Mouse (Mus musculus): ENCODE data around the gene Supt3. TPM values are rescaled to one million over a fixed set of nuclear protein-coding genes. Genes with fewer than 3 reads are reported as not detected.

Supt3 gene
- polyA plus RNA-seq, 1 experiment, result 8.9 TPM

GRCm38 (mm10) chr17:44742246-44742645, 34.7 kb upstream of the Supt3 start:
- no peak for DNase-seq (ENCODE audit: low read depth)
- TF ChIP-seq CTCF (IDR thresholded peaks at IDR 0.05; ENCODE audit: borderline replicate concordance, extremely low read depth, insufficient read depth, insufficient read length) (no peak), POLR2A (IDR thresholded peaks at IDR 0.05; ENCODE audit: borderline replicate concordance, extremely low read depth, insufficient read depth, insufficient read length, poor library complexity, severe bottlenecking) (no peak)

GRCm38 (mm10) chr17:44743780-44744179, 33.2 kb upstream of the Supt3 start:
- DNase-seq (ENCODE audit: low read depth), result no peak
- TF ChIP-seq POLR2A (IDR thresholded peaks at IDR 0.05; ENCODE audit: borderline replicate concordance, extremely low read depth, insufficient read depth, insufficient read length, poor library complexity, severe bottlenecking), result no peak
- peak; percentile 47; the same call in 1 of the 2 replicates for TF ChIP-seq CTCF (IDR thresholded peaks at IDR 0.05; ENCODE audit: borderline replicate concordance, extremely low read depth, insufficient read depth, insufficient read length)

- DNase-seq (ENCODE audit: low read depth), result no peak
- no peak for TF ChIP-seq CTCF (IDR thresholded peaks at IDR 0.05; ENCODE audit: borderline replicate concordance, extremely low read depth, insufficient read depth, insufficient read length)
- TF ChIP-seq POLR2A (IDR thresholded peaks at IDR 0.05; ENCODE audit: borderline replicate concordance, extremely low read depth, insufficient read depth, insufficient read length, poor library complexity, severe bottlenecking), result no peak
Measured at GRCm38 (mm10) chr17:44745378-44745777, 31.6 kb upstream of the Supt3 start.

- no peak for TF ChIP-seq CTCF (IDR thresholded peaks at IDR 0.05; ENCODE audit: borderline replicate concordance, extremely low read depth, insufficient read depth, insufficient read length)
- TF ChIP-seq POLR2A (IDR thresholded peaks at IDR 0.05; ENCODE audit: borderline replicate concordance, extremely low read depth, insufficient read depth, insufficient read length, poor library complexity, severe bottlenecking), result no peak
Measured at GRCm38 (mm10) chr17:44766318-44766717, 10.6 kb upstream of the Supt3 start.

DNA sequence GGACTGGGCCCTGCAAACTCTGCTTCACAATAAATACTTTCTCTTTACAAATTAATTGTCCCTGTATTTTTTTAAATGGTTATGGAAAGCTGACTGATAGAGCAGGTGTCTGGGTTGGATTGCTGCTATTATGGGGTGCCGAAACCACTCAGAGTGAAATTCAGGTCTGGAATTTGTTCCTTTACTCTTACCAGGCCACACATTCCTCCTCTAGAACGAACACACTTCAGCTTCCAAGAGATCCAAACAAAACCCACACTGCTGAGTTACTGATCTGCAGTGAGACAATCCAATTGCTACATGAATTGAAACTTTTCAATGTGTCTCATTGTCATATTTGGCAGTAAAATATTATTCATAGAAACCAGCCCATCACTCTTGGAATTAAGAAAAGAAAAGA, 10.0 kb upstream of the Supt3 start:
- no peak for DNase-seq (ENCODE audit: low read depth)
- no peak for TF ChIP-seq CTCF (IDR thresholded peaks at IDR 0.05; ENCODE audit: borderline replicate concordance, extremely low read depth, insufficient read depth, insufficient read length)
- TF ChIP-seq POLR2A (IDR thresholded peaks at IDR 0.05; ENCODE audit: borderline replicate concordance, extremely low read depth, insufficient read depth, insufficient read length, poor library complexity, severe bottlenecking), result no peak

More at GRCm38 (mm10) chr17:44766318-44766717, 10.6 kb upstream of the Supt3 start:
- no peak for DNase-seq (ENCODE audit: low read depth)

DNA sequence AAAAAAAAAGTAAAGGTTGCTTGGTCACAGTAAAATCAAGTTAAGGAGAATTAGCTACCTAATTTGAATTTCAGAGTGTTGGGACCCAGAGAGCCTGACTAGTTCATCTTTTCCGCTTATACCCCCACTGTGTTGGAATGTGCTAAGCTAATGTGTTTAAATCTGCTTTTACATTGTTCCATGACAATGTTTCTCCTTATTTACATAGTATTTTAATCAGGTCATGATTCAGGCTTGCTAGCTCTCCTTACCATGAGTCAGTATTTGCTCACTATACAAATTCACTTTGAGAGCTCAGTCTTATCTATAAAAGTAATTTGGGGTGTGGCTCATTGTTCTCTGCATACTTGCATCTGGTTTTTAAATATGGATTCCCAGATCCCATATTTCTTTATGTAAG, 9.6 kb upstream of the Supt3 start:
- no peak for DNase-seq (ENCODE audit: low read depth)
- TF ChIP-seq CTCF (IDR thresholded peaks at IDR 0.05; ENCODE audit: borderline replicate concordance, extremely low read depth, insufficient read depth, insufficient read length), result no peak
- no peak for TF ChIP-seq POLR2A (IDR thresholded peaks at IDR 0.05; ENCODE audit: borderline replicate concordance, extremely low read depth, insufficient read depth, insufficient read length, poor library complexity, severe bottlenecking)

DNA sequence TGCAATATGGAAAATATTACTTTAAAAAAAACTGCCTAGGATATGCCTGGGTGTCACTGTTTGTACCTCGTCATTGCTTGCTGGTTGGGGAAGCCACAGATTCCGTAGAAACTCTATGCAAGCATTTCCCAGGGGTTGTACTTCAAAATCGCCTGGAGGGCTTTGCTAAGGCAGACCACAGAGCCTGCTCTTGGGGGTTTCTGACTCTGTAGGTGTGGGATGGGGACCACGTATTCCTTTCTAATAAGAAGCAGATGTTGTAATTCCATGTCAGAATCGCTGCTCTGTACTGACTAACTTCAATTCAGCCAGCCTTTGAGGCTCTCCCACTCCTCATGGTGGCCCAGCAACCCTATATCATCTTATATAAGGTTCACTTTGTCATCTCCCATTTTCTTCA, 8.4 kb upstream of the Supt3 start:
- TF ChIP-seq POLR2A (IDR thresholded peaks at IDR 0.05; ENCODE audit: borderline replicate concordance, extremely low read depth, insufficient read depth, insufficient read length, poor library complexity, severe bottlenecking) (no peak), CTCF (IDR thresholded peaks at IDR 0.05; ENCODE audit: borderline replicate concordance, extremely low read depth, insufficient read depth, insufficient read length) (no peak)
- no peak for DNase-seq (ENCODE audit: low read depth)

- DNase-seq (ENCODE audit: low read depth), result no peak
Measured at GRCm38 (mm10) chr17:44770871-44771270, 6.1 kb upstream of the Supt3 start.

GRCm38 (mm10) chr17:44772576-44772975, 4.4 kb upstream of the Supt3 start:
- TF ChIP-seq POLR2A (IDR thresholded peaks at IDR 0.05; ENCODE audit: borderline replicate concordance, extremely low read depth, insufficient read depth, insufficient read length, poor library complexity, severe bottlenecking) (no peak), CTCF (IDR thresholded peaks at IDR 0.05; ENCODE audit: borderline replicate concordance, extremely low read depth, insufficient read depth, insufficient read length) (no peak)
- DNase-seq (ENCODE audit: low read depth), result no peak

More at GRCm38 (mm10) chr17:44770871-44771270, 6.1 kb upstream of the Supt3 start:
- TF ChIP-seq CTCF (IDR thresholded peaks at IDR 0.05; ENCODE audit: borderline replicate concordance, extremely low read depth, insufficient read depth, insufficient read length) (no peak), POLR2A (IDR thresholded peaks at IDR 0.05; ENCODE audit: borderline replicate concordance, extremely low read depth, insufficient read depth, insufficient read length, poor library complexity, severe bottlenecking) (no peak)

GRCm38 (mm10) chr17:44777337-44777804, 419 bp downstream of the Supt3 start:
- peak; percentile 76 for DNase-seq (ENCODE audit: low read depth)
- TF ChIP-seq POLR2A (IDR thresholded peaks at IDR 0.05; ENCODE audit: borderline replicate concordance, extremely low read depth, insufficient read depth, insufficient read length, poor library complexity, severe bottlenecking) (no peak; the same call in 1 of the 2 replicates), CTCF (IDR thresholded peaks at IDR 0.05; ENCODE audit: borderline replicate concordance, extremely low read depth, insufficient read depth, insufficient read length) (no peak)

DNA sequence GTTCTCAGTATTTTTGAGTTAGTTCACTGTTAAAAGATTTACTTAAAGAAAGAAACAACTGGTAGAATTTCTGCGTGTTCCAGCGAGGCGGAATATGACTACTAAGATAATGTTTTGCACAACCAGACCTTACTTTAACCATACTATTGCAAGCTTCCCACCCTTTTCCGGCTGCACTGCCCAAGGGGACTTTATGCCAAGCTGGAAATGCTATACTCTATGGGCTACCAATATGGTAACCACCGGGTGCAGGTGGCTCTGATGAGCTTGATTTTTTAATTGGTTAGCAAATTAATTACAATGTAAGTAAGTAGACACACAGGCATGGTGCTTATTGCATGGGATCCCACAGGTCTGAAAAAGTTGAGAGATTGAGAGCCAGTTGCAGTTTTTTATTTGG, 1.2 kb downstream of the Supt3 start:
- no peak for TF ChIP-seq POLR2A (IDR thresholded peaks at IDR 0.05; ENCODE audit: borderline replicate concordance, extremely low read depth, insufficient read depth, insufficient read length, poor library complexity, severe bottlenecking)
- no peak for TF ChIP-seq CTCF (IDR thresholded peaks at IDR 0.05; ENCODE audit: borderline replicate concordance, extremely low read depth, insufficient read depth, insufficient read length)
- DNase-seq (ENCODE audit: low read depth), result peak; percentile 31

DNA sequence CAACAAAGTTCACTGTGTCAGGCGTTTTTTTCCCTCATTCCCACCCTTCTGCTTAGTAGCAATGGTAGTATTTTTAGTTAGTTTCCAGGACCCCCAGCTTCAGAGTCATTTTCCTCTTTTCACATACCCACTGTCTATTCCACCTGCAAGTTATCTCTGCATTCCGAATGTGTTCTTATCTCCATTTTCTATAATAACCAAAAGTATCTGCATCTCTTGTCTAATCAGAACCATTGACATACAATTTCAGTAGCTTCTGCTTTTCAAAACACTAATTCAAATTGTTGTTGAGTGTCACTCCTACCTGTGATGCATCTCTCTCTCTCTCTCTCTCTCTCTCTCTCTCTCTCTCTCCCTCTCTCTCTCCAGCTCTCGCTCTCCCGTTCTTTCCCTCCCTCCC, 3.4 kb downstream of the Supt3 start:
- no peak for TF ChIP-seq CTCF (IDR thresholded peaks at IDR 0.05; ENCODE audit: borderline replicate concordance, extremely low read depth, insufficient read depth, insufficient read length)
- no peak for TF ChIP-seq POLR2A (IDR thresholded peaks at IDR 0.05; ENCODE audit: borderline replicate concordance, extremely low read depth, insufficient read depth, insufficient read length, poor library complexity, severe bottlenecking)
- DNase-seq (ENCODE audit: low read depth), result no peak
